Mouse (Mus musculus) right cerebral cortex, postnatal 36 days (tissue): Measurements from ENCODE around the gene Klhl34.

Experiments used
- DNase-seq, 2 experiments: peaks; one replicate each; pipeline ENCODE4 v3.0.0; 2022; ENCODE audit warnings: low spot score in 2 of 2, mixed read lengths in 1 of 2

The Klhl34 gene

DNA sequence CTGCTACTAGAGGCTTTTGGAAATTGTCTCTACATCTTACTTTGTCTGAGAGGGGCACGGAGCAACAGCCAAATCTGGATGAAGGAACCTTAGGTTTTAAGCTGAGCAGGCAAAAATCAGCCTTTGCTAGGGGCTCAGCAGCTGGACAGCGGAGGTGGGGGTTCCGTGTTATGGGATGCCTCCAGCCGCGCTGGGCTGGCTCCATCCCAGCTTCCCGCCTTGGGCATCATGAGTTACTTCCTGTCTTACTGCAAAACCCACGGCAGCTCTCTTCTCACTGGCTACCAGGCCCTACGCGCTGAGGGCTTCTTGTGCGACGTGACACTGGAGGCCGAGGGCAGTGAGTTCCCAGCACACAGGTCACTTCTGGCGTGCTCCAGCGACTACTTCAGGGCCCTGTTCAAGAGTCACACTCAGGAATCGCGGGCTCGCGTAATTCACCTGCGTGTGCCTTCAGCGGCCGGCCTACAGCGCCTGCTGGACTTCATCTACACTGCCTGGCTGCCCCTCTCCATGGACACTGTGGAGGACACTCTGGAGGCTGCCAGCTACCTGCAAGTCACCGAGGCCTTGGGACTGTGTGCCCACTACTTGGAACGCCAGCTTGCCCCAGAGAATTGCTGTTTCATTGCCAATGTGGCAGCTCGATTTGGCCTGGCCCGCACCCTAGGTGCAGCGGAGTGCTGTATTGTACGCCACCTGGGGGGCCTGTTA, at the start of gene Klhl34:
TSS of gene Klhl34 (plus strand) at position 229 of the 714 bp plus-strand sequence.
- no peak for DNase-seq

DNA sequence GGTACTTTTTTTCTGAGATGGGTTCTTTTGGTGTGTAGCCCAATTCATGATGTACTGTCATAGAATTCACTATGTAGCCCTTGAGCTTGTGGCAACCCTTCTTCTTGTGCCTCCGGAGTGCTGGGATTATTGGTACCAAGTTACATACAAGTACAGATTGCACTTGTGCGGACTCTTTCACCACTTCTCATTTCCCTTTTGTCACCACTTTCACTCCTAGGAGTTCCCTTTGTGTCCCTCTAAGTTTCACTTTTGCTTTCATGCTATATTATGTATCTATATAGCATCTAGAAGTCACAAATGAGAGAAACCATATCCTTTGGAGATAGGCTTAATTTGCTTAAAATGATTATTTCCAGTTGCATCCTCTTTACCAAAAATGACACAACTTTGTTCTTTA, 16.6 kb upstream of the Klhl34 start:
- no peak for DNase-seq

DNA sequence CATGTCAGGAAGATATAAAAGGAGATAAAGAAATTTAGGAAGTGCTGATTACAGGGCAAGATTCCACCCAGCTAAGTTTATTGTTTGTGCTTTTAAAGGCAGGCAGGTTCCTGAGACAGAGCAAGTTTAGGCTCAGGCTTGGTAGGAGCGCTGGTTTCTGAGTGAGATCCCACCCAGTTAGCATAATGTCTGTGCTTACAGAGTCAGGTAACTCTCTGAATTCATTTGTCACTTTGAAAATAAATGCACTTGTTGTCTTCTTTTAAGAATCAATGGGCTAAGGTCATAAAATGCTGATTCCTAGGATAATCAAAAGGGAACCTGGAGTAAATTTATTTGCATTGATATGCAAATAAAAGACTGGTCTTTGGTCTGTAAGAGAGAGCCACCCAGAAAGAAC, 8.5 kb upstream of the Klhl34 start:
- DNase-seq = no peak

DNA sequence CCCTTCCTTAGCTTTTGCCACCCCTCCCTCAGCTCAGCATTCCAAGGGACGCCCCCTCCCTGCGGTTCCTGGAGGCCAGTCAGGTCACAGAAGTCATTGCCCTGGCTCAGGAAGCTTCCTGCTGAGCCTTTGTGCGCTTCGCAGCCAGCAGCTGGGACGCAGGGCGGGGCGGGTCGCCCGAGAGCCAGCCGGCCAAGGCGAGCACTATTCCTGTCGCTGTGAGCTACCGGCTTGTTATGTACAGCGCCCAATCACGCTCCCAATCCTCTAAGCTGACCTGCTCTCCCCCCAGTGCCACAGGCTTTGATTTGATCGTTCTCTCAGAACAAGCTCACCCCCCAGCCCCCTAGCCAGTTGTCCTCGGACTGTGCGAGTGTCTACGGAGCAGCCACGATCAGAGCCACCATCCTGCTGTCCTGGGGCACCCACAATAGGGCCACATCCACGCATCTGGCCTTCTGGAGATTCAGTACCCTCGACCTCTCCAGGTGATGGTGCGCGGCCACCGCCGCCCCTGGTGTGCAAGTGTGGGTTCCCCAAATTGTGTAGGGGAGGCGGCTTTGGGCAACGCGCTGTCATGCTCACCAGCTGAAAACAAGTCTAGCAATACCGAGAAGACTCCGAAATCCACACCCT, 546 bp upstream of the Klhl34 start:
- DNase-seq = no peak

DNA sequence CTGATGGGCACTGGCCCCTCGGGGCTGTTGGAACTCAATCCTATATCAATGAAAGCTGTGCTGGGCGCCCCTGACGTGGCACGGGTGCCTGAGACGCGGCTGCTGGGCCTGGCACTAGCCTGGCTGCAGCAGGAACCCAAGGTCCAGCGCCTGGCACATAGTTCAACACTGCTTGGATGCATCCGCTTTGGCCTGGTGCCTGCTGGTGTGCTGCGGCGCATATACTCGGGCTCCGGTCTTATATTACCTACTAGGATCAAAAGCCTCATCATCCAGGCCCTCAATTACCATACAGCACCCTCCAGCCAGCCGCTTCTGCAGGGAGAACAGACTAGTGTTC, 656 bp downstream of the Klhl34 start:
- no peak for DNase-seq

DNA sequence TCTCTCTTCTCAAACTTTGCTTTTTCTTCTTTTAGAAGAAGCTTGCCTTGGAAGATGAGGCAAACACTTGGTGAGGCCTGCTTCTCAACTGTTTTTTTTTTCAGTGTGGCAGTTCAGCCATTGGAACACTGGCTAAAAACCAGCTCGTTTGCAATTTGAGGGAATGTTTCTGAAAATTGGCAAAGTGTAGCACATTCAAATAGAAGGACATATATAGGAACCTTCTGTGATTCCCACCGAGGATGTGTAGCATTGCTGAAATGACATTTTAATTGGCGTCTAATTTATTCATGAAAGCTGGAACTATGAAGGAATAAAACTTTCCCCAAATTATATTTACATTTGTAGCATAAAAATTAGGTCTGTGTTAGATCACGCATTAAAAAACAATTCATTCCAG, 11.7 kb downstream of the Klhl34 start:
- no peak for DNase-seq
